Mouse (Mus musculus) cortical plate, adult 2 months (tissue): ENCODE results near the gene Acsm3. TPM values are rescaled to one million over a fixed set of nuclear protein-coding genes. Genes with fewer than 3 reads are reported as not detected.
A peak's percentile ranks its signal among the peaks of the same experiment; 100 is the strongest.
"Not testable (repeated sequence)": the region's sequence is repeated elsewhere in the genome, so short reads cannot be mapped to it uniquely, and the experiment has no call there.

Experiments
- H3K27ac ChIP-seq: fragments of 200-500 bp; 2 replicates; pipeline ENCODE4 v1.5.1; 2012; ENCODE audit warnings: low read length, control low read depth, inconsistent platforms; ENCODE audit not compliant: insufficient read depth
- H3K4me1 ChIP-seq: fragments of 200-500 bp; 2 replicates; pipeline ENCODE4 v1.6.1; 2011; ENCODE audit warnings: low read length; ENCODE audit not compliant: control insufficient read depth, insufficient read depth
- H3K4me3 ChIP-seq: fragments of 200-500 bp; 2 replicates; pipeline ENCODE4 v1.5.1; 2011; ENCODE audit warnings: mild to moderate bottlenecking, low read length, control low read depth; ENCODE audit not compliant: insufficient read depth
- CTCF ChIP-seq: fragments of 200-500 bp; IDR thresholded peaks from 2 replicates; pipeline ENCODE4 v1.5.1; 2011; ENCODE audit warnings: mild to moderate bottlenecking, control low read depth, low read length; ENCODE audit not compliant: insufficient read depth; ENCODE audit errors: extremely low read depth
- POLR2A ChIP-seq: fragments of 200-500 bp; IDR thresholded peaks from 2 replicates; pipeline ENCODE4 v1.6.1; 2011; ENCODE audit warnings: mild to moderate bottlenecking, low read length, control low read depth; ENCODE audit not compliant: insufficient read depth; ENCODE audit errors: extremely low read depth
- polyA plus RNA-seq: library from polyadenylated mRNA; depleted of rRNA; stranded (reverse); fragments of >200 nt; gene quantifications from 2 replicates; pipeline ENCODE4 v1.2.3, GENCODE M21; 2012; rRNA removed

The Acsm3 gene
- polyA plus RNA-seq = not detected in 2 replicates

DNA sequence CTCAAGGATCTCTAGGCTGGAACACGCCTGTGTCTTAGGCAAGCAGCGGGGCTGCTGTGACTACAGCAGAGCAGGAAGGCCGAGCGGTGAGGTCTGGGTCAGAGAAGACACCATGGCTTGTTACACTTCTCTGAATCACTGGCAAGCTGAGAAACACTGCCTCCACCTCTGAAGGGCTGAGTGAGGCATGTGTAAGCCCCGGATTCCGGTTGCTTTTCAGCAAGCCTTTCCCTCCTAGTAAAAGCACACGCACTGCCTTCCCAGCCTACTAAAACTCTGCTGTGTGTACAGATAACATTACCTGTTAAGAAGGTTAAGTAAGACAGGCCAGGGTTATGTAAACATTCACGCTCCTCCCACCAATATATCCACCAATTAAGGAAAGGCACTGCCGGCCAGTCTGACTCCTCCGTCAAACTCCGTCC is at the start of gene Acsm3:
TSS of gene Acsm3 (plus strand) at position 397 of the 425 bp plus-strand sequence.
- H3K4me1 ChIP-seq = no peaks in the 10 kb centered on the region
- no peak within 1 kb of the TSS for H3K4me3 ChIP-seq
- TF ChIP-seq POLR2A (no peak), CTCF (no peak)
- no peak within 1 kb of the TSS for H3K27ac ChIP-seq

DNA sequence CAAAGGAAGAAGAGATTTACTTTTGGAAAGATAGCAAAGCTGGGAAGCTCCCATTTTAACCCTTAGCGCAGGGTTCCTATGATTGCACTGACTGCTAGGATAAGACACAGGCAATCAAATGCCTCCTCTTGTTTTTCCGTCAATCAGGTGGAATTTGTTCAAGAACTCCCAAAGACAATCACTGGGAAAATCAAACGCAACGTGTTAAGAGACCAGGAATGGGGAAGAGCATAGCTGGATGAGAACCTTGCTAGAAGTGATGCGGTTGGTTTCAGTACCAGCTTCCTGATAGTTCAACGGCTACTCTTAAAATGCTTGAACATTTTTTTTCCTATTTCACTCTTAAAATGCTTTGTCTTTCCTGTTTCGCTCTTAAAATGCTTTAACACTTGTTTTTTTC is 46.6 kb upstream of the Acsm3 start:
- Histone ChIP-seq H3K4me3 (no peak overlapping the region), H3K4me1 (no peaks in the 10 kb centered on the region; the same call in 1 of the 2 replicates), H3K27ac (no peak overlapping the region)
- TF ChIP-seq CTCF = no peak
- TF ChIP-seq POLR2A = no peak

DNA sequence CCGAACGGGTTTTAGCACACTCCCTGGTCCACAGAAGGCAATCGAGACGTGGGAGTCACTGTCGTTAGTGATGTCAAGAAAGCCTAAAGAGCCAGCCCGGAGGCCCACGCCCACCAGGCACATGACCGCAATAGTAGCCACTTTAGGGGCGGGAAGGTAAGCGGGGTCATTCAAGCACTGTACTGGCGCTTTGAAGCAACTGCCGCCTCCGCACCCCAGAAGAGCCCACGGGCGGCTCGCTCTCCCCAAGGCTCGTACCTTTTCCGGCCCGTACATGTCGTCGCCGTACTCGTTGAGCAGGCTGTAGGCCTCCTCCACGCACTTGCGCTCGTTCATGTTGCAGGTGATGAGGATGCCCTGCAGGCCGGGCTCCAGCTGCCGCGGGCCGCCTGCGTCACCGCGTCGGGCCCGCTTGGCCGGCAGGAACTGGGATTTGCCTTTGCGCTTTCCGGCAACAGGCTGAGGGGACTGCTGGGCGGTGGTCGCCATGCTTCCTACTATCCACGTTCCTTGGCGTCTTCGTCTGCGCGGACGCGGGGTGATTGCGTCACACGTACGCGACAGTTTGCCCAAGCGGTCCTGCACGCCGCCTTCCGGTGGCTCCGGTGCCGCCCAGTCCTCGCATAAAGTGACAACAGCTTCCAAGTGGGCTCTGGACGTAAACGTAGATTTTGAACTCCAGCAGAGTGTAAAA is 40.3 kb upstream of the Acsm3 start, which contains the start of gene Thumpd1:
TSS of gene Thumpd1 (minus strand) at position 546 of the 694 bp plus-strand sequence.
- Histone ChIP-seq H3K27ac (peak within 1 kb of the TSS; percentile 59), H3K4me3 (peak within 1 kb of the TSS; percentile 91)
- TF ChIP-seq CTCF (peak; percentile 42; the same call in 1 of the 2 replicates), POLR2A (peak; percentile 77)

DNA sequence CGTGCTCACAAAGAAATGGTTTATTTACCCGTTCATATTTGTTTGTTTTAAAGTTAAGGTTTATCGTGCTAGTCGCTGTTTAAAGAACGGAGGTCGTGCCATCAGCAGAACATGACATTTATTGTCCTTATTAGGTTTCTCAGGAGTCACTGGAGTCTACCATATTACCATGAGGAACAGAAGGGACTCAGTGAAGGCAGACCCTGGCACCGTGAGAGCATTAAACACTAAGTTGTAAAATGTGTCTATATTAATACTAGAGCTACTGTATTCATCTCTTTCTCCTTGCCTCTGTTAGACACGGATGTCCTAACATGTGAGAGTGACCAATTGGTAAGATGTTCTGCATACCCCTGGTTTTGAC is 39.8 kb upstream of the Acsm3 start:
- Histone ChIP-seq H3K4me1 (no peaks in the 10 kb centered on the region; the same call in 1 of the 2 replicates), H3K4me3 (peak overlapping the region; percentile 91), H3K27ac (peak overlapping the region; percentile 37; the same call in 1 of the 2 replicates)
- no peak for TF ChIP-seq POLR2A
- no peak for TF ChIP-seq CTCF

More for the DNA sequence above, 40.3 kb upstream of the Acsm3 start, which contains the start of gene Thumpd1:
- no peaks in the 10 kb centered on the region; the same call in 1 of the 2 replicates for H3K4me1 ChIP-seq

DNA sequence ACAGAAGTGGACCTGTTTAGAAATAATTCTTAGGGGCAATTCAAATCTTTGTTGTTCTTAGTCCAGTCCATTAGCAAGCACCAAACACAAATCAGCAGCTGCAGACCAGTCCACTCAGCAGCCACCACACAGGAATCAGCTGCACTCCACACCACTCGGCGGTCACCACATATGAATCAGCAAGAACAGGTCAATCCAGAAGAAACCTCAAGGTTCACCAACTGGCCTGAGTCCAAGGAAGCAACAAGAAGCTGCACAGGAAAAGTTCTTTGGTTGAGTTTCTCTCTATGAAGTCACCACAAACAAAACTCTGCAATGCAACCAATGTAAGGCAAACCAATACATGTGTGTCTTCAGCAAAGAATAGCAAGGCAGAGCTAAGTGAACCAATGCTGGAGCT is 33.1 kb upstream of the Acsm3 start:
- Histone ChIP-seq H3K4me3 (no peak overlapping the region), H3K4me1 (no peaks in the 10 kb centered on the region), H3K27ac (peak overlapping the region; percentile 70)
- no peak for TF ChIP-seq POLR2A
- TF ChIP-seq CTCF = no peak

DNA sequence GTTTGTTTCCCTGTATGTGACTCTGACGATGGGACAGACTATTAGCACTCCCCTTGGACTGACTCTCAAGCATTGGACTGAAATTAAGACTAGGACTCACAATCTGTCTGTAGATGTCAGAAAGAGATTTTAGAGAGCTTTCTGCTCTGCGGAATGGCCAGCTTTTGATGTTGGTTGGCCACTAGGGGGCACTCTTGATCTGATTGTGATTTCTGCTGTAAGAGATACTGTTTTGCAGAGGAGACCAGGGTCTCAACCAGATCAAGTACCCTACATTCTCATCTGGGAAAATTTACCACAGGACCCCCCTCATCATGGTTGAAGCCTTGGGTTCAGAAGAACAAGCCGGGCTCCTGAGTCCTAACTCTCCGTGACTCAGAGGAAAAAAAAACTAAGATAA is 29.5 kb upstream of the Acsm3 start:
- not testable (repeated sequence) for H3K4me1 ChIP-seq, H3K27ac ChIP-seq, H3K4me3 ChIP-seq

DNA sequence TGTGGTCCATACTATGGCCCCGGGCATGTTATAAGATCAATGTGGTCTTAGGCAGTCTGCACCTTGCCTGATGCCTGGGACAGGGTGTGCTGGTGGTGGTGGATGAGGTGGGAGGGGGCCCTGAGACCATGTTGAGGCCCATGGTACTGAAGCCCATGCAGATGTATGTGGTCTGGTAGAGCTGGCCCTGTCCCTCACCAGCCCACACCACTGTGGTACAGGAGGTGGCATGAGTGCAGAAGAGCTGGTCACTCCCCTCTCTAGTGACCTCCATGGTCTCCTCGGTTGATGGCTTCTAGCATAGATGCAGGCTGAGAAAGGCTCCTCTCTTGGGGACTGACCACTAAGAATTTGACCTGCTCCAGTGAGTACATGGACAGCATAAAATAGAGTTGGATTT is 21.8 kb upstream of the Acsm3 start:
- TF ChIP-seq CTCF = no peak
- TF ChIP-seq POLR2A = no peak
- Histone ChIP-seq H3K4me3 (no peak overlapping the region), H3K4me1 (no peaks in the 10 kb centered on the region), H3K27ac (no peak overlapping the region)

DNA sequence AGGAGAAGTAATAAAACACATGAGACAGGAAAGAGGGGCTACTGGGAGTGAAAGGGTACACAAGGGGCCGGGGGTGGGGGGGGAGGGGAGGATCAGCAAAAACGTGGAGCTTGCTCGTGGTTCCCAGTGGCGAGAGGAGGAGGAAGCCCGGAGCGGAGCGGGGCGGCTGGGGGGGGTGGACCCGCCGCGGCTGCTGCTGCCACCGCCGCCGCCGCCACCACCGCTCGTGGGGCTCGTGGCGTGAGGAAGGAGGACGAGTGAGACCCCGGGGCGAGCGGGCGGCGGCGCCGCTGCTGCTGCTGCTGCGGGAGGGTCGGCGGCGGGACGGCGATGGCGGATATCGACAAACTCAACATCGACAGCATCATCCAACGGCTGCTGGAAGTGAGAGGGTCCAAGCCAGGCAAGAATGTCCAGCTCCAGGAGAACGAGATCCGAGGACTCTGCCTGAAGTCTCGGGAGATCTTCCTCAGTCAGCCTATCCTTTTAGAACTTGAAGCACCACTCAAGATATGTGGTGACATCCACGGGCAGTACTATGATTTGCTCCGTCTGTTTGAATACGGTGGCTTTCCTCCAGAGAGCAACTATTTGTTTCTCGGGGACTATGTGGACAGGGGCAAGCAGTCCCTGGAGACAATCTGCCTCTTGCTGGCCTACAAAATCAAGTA is 20.8 kb upstream of the Acsm3 start:
- not testable (repeated sequence) for H3K4me3 ChIP-seq

DNA sequence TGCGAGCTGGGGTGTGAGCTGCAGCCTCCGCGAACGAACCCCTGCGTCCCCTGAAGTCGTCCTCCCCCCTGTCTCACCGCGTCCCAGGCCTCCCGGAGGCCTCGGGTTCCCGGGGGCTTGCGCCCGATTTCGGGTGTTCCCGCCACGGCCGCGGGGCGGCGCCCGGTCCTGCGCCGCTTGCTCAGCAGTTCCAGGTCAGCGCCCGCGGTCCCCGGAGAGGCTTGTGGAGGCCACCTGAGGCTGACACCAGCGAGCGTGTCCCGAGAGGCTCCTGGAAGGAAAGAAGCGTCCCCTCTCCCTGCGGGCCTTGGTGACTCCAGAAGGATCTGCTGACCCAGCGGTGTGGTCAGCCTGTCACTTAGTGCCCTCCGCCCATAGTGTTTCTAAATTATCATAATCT is 16.4 kb upstream of the Acsm3 start:
- H3K27ac ChIP-seq = no peak overlapping the region
- H3K4me3 ChIP-seq = no peak overlapping the region
- TF ChIP-seq CTCF (no peak), POLR2A (no peak)
- no peaks in the 10 kb centered on the region for H3K4me1 ChIP-seq

More for the DNA sequence above, 20.8 kb upstream of the Acsm3 start:
- H3K4me1 ChIP-seq, H3K27ac ChIP-seq: not testable (repeated sequence)

DNA sequence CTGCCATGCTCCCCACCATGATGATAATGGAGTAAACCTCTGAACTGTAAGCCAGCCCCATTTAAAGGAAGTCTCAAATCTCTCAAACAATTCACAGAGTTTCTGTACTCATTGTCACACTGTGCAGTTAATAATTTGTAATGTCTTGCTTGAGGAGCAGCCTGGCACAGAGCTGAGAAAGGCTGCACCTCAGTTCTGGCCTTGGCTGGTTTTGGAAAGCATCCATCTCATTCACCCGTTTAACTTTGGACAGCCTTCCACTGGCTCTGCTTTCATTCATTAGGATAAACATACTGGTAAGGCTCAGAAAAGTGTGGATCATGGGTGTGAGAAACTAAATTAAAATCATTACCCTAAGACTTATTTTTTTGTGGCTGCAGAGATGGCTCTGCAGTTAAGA is 14.9 kb upstream of the Acsm3 start:
- H3K4me3 ChIP-seq = no peak overlapping the region
- H3K27ac ChIP-seq = no peak overlapping the region
- no peaks in the 10 kb centered on the region for H3K4me1 ChIP-seq
- TF ChIP-seq POLR2A (no peak), CTCF (no peak)
